Mouse (Mus musculus) left cerebral cortex, adult 2 months (tissue): ENCODE measurements around the gene Prdx5. TPM values are rescaled to one million over a fixed set of nuclear protein-coding genes. Genes with fewer than 3 reads are reported as not detected.
"Not testable (repeated sequence)": the region's sequence is repeated elsewhere in the genome, so short reads cannot be mapped to it uniquely, and the experiment has no call there.

Experiments used
- DNase-seq, 2 experiments: peaks; one replicate each; pipeline ENCODE4 v3.0.0; 2021 to 2022; ENCODE audit warnings: low spot score in 2 of 2, mixed read lengths in 1 of 2; ENCODE audit errors: extremely low spot score in 1 of 2
- H3K27ac ChIP-seq: fragments of 200-600 bp; 2 replicates; pipeline ENCODE4 v1.8.1; 2022
- H3K4me3 ChIP-seq: fragments of 200-600 bp; 2 replicates; pipeline ENCODE4 v1.8.1; 2022
- CTCF ChIP-seq: fragments of 200-600 bp; IDR thresholded peaks from 2 replicates; pipeline ENCODE4 v1.8.1; 2022; ENCODE audit warnings: antibody characterized with exemption, mild to moderate bottlenecking, moderate library complexity
- intact Hi-C: fragments of 180-260 bp; cut with DNase I; formaldehyde crosslinking; loops from one replicate; pipeline ENCODE4 v1.15.1; 2025
- total RNA-seq, 2 experiments: library from RNA; stranded (reverse); gene quantifications; 2 replicates each; pipeline ENCODE4 v1.2.3; 2021

The Prdx5 gene
- total RNA-seq, 2 experiments from 2014 or later = 315 to 354 TPM

DNA sequence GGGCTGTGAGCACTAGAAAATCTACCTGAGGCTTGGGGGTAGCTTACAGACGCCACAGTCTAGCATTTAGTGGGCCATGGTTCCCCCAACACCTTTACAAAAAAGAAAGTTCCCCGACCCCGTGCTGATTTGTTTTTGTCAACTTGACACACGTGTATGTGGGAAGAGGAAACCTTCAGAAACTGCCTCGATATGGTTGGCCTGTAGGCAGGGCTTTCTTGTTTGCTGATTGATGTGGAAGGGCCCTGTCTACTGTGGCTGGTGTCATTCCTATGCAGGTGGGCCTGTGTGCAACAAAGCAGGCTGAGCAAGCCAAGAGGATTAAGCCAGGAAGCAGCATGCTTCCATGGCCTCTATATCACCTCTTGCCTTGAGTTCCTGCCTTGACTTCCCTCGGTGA, 3.1 kb upstream of the Prdx5 start:
- intact Hi-C loops = no loop called here
- no peak for TF ChIP-seq CTCF
- no peak for DNase-seq
- no peak overlapping the region for H3K4me3 ChIP-seq
- no peak overlapping the region for H3K27ac ChIP-seq

- TF ChIP-seq CTCF = no peak
- Histone ChIP-seq H3K4me3 (no peak overlapping the region), H3K27ac (no peak overlapping the region)
- DNase-seq = peak in 1 of 2 experiments; percentile 12
- intact Hi-C loops = loop anchor here (1.0 kb wide), 1 partner anchor 8 kb away; no protein-coding TSS in a partner anchor
Measured at GRCm38 (mm10) chr19:6912205-6912970, 2.5 kb upstream of the Prdx5 start.

DNA sequence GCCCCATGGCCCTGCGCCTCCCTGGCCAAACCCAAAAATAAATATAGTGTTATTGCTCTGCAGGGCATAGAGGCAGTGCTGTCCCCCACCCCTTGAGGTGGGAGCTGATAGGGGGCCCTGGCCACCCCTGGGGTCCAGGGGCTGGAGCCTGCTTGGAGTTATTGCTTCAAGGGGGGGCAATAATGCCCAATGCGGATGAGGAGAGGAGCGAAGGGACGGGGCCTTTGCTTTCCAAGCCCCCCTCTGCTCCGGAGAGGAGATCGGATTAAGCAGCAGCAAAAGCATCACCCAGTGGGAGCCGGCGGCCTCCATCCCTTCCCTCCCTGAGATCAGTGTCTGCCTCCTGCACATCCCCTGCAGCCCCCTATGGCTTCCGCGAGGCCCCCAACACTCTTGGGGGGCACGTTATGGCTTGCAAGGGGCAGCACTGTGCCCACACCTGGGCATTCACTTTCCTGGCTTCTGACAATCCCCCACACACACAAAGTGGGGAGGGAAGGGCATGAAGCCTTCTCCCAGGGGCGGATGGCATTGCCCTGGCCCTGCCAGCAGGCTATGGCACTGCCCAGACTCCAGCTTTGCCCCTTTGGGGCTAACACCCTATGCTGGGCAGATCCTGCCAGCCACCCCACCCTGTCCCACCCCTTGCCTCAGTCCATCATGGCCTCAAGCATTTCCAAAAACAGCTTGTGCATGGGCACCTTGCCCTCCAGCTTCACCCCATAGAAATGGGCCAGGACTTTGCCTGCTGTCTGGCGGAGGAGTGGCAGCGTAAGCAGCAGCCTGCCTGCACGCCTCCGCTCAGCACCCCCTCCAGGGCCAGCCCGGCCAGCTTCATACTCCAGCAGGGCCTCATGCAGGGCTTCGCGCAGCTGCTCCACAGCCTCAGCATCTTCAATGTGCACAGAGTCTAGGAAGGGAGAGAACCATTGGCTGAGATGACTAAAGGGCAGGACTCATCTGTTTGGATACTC, 1.5 kb upstream of the Prdx5 start:
- no peak for DNase-seq
- H3K4me3 ChIP-seq = peak overlapping the region; percentile 21; the same call in 1 of the 2 replicates
- no peak for TF ChIP-seq CTCF

GRCm38 (mm10) chr19:6910306-6910705, 400 bp upstream of the Prdx5 start:
- DNase-seq, intact Hi-C loops: not testable (repeated sequence)
- Histone ChIP-seq H3K27ac (peak overlapping the region; percentile 99), H3K4me3 (peak overlapping the region; percentile 91)

More for the DNA sequence above, 1.5 kb upstream of the Prdx5 start:
- no peak overlapping the region for H3K27ac ChIP-seq
- intact Hi-C loops = loop anchor here (1.0 kb wide), 1 partner anchor 9 kb away; no protein-coding TSS in a partner anchor

- DNase-seq = no peak
- peak overlapping the region; percentile 99 for H3K27ac ChIP-seq
- no peak for TF ChIP-seq CTCF
- intact Hi-C loops = loop anchor here (2.0 to 5.0 kb wide), 3 partner anchors 52 to 412 kb away; partner anchors contain the start of genes Ccdc88b and Rps6ka4
- H3K4me3 ChIP-seq = peak overlapping the region; percentile 91
Measured at GRCm38 (mm10) chr19:6909021-6909420, 885 bp downstream of the Prdx5 start.

GRCm38 (mm10) chr19:6907811-6908540, 1.9 kb downstream of the Prdx5 start:
- Histone ChIP-seq H3K4me3 (peak overlapping the region; percentile 91), H3K27ac (peak overlapping the region; percentile 40; the same call in 1 of the 2 replicates)
- peak in 1 of 2 experiments; percentile 6 for DNase-seq
- TF ChIP-seq CTCF = no peak
- intact Hi-C loops = loop anchor here (2.0 to 5.0 kb wide), 3 partner anchors 51 to 411 kb away; partner anchors contain the start of genes Ccdc88b and Rps6ka4

DNA sequence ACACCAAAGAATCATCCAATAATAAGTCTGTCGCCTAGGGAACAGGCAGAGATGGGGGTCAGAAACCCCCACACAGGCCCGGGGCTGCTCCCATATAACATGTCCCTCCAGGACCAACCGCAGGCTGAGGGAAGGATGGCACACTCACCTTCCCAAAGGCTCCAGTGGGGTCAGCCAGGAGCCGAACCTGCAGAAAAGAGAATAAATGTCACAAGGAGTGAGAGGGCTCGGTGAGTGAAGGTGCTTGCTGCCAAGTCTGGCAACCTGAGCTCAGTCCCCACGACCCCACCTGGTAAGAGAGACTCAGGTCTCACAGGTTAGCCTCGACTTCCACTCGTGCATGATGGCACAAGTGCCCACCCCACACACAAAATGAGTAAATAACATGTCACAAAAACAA, 2.8 kb downstream of the Prdx5 start:
- Histone ChIP-seq H3K27ac (no peak overlapping the region), H3K4me3 (no peak overlapping the region)
- no peak for TF ChIP-seq CTCF
- intact Hi-C loops = loop anchor here (5.0 kb wide), 2 partner anchors 50 to 410 kb away; partner anchors contain the start of gene Ccdc88b
- peak in 1 of 2 experiments; percentile 12 for DNase-seq

GRCm38 (mm10) chr19:6906199-6906598, 3.7 kb downstream of the Prdx5 start:
- intact Hi-C loops = loop anchor here (5.0 kb wide), 2 partner anchors 49 to 409 kb away; partner anchors contain the start of gene Ccdc88b
- no peak overlapping the region for H3K4me3 ChIP-seq
- DNase-seq = peak in 1 of 2 experiments; percentile 7
- no peak overlapping the region for H3K27ac ChIP-seq
- no peak for TF ChIP-seq CTCF

- no peak overlapping the region for H3K4me3 ChIP-seq
- peak in 1 of 2 experiments; percentile 7 for DNase-seq
- H3K27ac ChIP-seq = no peak overlapping the region
- intact Hi-C loops = loop anchor here (5.0 kb wide), 2 partner anchors 48 to 408 kb away; partner anchors contain the start of gene Ccdc88b
- TF ChIP-seq CTCF = no peak
Measured at GRCm38 (mm10) chr19:6905498-6906159, 4.3 kb downstream of the Prdx5 start.

DNA sequence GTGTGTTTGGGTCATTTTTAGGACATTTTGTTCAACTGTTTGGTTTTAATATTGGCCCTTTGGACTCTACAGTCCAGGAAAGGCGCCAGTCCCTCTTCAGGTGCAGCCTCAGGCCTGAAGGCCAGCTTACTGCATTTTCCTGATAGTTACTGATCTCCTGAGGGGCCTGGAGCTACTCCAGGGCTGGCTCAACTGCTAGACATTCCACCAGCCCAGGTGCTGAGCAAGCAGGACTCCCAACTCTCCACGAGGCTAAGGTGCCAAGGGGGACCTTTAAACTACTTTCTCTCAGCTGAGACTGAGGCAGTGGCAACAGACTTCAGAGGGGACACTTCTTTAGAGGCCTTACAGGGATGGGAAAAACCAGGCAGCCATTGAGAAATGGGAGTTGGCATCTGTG, 5.1 kb downstream of the Prdx5 start:
- Histone ChIP-seq H3K27ac (no peak overlapping the region), H3K4me3 (no peak overlapping the region)
- TF ChIP-seq CTCF = no peak
- no peak for DNase-seq
- intact Hi-C loops = loop anchor here (5.0 kb wide), 2 partner anchors 48 to 408 kb away; partner anchors contain the start of gene Ccdc88b
